Mouse (Mus musculus) liver, adult 2 months (tissue): ENCODE data around the gene Ints1.

ENCODE experiments used
- CTCF ChIP-seq: fragments of 200-500 bp; IDR thresholded peaks from 2 replicates; pipeline ENCODE4 v1.5.1; 2011; ENCODE audit warnings: low read depth, low read length, control low read depth
- POLR2A ChIP-seq: fragments of 200-500 bp; IDR thresholded peaks from 2 replicates; pipeline ENCODE4 v1.6.1; 2011; ENCODE audit warnings: low read length, control low read depth; ENCODE audit not compliant: insufficient read depth; ENCODE audit errors: extremely low read depth

DNA sequence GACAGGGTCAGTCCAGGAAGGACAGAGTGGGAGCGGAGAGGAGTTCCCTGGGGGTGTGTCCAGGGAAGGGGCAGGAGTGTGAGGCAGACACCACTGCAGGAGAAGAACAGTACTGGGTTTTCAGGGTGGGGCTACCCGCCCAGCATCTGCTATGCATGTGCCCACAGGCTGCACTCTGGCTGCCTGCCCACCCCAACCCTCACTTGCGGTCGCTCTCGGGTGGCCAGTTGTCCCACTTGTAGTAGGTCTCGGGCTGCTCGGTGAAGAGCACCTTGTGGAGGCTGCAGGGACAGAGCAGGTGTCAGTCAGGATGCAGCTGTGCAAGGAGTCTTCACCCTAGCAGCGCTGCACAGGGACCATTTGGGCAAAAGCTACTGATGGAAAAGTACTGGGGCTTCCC lies 7.3 kb downstream of the Ints1 start:
- no peak for TF ChIP-seq CTCF
- TF ChIP-seq POLR2A = no peak
